Mouse (Mus musculus) central nervous system, embryonic 11.5 days (tissue): ENCODE measurements around the gene Otud7a. TPM values are rescaled to one million over a fixed set of nuclear protein-coding genes. Genes with fewer than 3 reads are reported as not detected.

Source experiments
- polyA plus RNA-seq: library from polyadenylated mRNA; depleted of rRNA; stranded (reverse); fragments of >200 nt; gene quantifications from 2 replicates; pipeline ENCODE4 v1.2.3, GENCODE M21; 2012; rRNA removed

Otud7a gene
- 4.2 and 6.8 TPM in 2 replicates for polyA plus RNA-seq

GRCm38 (mm10) chr7:63444484-63445345 is at the start of gene Otud7a:
Gene Otud7a (plus strand): TSS chr7:63444751.

Other genes starting within 250 kb of the Otud7a start
- 4.7 and 5.6 TPM in 2 replicates for gene Chrna7, start 232.2 kb upstream of the Otud7a start, polyA plus RNA-seq